Mouse (Mus musculus): Measurements from ENCODE around the gene Pou5f1.

DNA sequence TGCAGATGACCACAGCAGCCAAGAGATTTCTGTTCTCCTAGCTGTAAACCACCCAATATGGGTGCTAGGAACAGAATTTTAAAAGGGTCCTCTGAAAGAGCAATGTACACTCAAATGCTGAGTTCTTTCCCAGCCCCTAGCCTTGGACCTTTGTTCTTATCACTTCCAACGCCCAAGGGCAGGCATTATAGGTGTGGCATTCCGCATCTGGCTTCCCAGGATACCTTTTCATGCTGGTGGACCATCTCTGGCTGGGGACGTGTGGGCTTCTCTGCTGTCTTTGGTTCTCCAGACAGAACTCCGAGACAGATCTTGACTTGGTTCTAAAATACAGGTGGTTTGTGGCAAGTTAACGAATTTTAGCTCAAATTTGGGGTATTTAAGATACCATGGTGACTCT is 3.1 kb upstream of the Pou5f1 start:
- no peak for TF ChIP-seq CTCF (IDR thresholded peaks at IDR 0.05; ENCODE audit: low read depth)
- no peak for TF ChIP-seq EP300 (optimal IDR thresholded peaks at IDR 0.05)
